Mouse (Mus musculus) cerebellum, postnatal 36 days (tissue): ENCODE data around the gene Mlph.

Experiments
- DNase-seq, 2 experiments: peaks; one replicate each; pipeline ENCODE4 v3.0.0; 2021 to 2022; ENCODE audit warnings: mixed read lengths in 2 of 2

The Mlph gene

DNA sequence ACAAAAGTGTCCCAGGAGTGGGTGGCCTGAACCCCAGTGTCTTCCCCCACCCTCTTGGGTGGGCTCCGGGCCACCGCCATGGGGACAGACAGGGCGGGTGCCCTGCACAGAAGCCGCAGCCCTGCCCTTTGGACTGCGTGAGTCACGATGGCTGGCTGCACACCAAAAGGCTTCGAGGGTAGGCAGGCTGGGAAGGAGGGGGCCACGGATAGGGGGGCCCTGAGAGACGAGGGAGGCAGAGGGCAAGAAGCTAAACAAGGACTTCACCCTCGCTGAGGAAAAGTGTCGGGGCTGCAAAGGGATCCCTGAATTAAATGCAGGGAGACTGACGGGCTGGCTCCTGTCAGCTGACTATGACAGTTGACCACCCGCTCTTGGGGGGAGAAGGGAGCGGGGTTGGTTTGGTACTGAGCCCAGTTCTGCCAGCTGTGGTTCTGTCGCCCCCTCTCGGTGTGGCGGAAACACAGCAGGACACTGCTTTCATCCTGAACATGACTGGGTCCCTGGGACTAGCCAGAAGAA is 5.2 kb upstream of the Mlph start:
- peak; percentile 14 to 17 for DNase-seq

- DNase-seq, result no peak
Measured at GRCm38 (mm10) chr1:90913231-90913630, 1.7 kb upstream of the Mlph start.

DNA sequence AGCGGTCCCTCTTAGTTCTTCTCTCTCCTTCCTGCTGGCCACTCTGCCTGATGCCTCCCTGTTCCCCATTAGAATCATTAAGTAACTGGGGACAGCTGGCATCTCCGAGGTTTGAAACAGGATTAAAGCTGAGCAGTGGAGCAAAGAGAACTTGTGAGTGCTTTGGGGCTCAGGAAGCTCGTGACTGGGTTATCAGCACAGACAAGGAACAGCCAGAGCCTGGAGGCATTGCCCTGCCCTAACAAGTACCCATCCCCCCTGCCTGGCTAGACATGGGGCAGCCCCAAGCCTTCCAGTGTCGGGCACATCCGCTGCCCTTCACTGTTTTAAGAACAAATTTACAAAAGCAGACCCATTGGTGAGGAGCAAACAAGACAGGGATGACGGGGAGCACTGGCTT is 2.6 kb downstream of the Mlph start:
- no peak for DNase-seq

DNA sequence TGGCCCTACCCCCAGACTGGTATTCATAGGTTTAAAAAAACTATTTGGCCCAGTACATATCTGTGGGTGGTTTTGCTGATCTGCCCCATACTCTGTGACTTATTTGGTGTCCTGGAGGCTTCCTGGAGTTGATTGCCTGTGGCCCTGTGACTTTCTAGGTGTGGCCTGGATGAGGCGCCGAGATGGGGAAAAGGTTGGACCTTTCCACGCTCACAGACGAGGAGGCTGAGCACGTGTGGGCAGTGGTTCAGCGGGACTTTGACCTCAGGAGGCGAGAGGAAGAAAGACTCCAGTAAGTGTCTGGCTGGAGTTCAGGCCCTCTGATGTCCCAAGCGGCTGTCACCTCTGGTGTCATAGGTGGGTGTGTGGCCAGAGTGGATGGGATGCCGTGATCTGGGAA is 6.8 kb downstream of the Mlph start:
- no peak for DNase-seq

- peak; percentile 23 to 27 for DNase-seq
Measured at GRCm38 (mm10) chr1:90926030-90926429, 11.1 kb downstream of the Mlph start.

- DNase-seq, result no peak
Measured at GRCm38 (mm10) chr1:90927308-90927707, 12.4 kb downstream of the Mlph start.

DNA sequence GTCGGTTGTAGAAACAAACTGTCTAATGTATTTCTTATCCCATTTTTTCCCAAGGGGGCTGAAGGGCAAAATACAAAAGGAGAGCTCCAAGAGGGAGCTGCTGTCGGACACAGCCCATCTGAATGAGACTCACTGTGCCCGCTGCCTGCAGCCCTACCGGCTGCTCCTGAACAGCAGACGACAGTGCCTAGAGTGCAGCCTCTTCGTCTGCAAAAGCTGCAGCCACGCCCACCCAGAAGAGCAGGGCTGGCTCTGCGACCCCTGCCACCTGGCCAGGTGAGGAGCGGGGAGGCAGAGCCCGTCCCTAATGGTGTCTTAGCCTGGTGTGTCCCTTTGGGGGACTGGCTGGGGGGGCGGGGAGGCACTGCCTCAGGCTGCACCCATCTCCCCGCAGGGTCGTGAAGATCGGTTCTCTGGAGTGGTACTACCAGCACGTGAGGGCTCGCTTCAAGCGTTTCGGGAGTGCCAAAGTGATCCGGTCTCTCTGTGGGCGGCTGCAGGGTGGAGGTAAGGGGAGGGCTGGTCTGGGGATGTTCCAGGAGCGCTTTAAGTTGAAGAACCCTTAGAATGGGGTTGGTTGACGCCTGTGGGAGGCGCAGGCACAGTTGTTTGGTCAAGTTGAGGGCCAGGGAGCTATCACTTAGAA is 13.2 kb downstream of the Mlph start:
- DNase-seq, result no peak

DNA sequence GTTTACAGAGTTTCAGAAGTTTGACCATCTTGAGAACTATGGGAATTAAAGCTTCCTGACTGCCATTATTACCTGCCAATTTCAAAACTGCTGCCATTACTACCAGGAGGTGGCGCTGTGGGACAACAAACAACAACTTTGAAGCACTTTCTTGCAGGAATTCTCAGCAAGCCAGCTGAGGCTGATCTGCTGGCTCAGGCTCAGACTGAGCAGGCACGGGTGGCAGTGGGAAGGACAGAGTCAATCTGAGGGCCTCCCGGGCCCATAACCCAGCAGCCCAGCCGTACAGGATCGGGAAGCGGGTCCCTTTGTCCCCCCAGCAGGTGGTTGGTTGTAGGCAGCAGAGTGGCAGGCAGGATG is 13.7 kb downstream of the Mlph start:
- peak; percentile 73 to 80 for DNase-seq

- DNase-seq, result peak; percentile 57 to 67
Measured at GRCm38 (mm10) chr1:90933001-90933400, 18.1 kb downstream of the Mlph start.

DNA sequence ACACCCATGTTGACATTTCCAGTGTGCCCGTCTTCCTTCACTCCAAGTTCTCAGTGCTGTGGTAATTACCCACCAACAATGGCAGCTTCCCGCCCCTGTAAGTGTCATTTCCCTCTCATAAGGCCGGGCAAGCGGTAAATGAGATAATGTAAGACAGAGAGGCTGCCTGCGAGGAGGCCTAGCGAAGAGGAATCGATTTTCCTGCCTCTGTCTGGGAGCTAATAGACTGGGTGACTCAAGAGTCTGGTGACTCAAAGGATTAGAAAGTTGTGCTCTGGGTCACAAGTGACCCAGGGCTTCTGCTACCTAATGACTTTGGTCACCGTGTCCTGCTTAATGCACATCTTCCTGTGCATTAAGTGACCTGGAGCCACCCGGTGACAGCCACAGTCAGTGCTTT is 22.1 kb downstream of the Mlph start:
- DNase-seq, result no peak

DNA sequence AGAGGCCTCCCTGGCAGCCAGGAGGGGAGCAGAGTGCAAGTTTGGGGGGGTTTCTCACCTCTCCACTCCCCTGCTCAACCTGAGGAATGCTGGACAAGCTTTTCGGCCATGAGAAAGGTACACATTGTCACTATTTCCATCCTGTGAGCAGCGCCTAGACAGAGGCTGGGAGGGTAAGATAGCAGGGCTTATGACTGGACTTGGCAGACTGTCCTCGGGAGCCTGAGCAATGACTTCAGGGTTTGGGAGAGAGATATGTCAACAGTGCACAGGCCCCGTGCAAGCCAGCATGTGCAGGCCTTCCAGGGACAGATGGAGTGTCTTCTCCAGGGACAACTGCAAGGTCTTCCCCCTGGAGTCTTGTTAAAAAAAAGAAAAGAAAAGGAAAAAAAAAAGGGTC is 25.1 kb downstream of the Mlph start:
- no peak for DNase-seq

DNA sequence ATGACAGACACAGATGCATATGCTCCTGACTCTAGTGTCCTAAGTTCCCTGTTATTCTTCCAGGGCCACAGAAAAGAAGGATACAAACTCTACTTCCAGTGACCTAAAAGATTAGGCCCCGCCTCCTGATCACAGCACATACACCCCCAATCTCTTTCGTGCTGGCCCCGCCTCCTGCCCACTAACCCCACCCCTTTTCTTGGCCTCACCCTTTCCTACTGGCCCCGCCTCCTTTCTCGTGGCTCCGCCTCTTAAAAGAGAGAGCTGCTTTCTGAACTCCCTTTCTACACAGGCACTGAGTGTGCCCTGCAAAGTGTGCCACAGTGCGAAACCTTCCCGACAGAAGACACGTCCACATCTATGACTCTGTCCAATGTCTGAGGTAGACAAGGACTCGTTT is 30.3 kb downstream of the Mlph start:
- DNase-seq, result no peak

DNA sequence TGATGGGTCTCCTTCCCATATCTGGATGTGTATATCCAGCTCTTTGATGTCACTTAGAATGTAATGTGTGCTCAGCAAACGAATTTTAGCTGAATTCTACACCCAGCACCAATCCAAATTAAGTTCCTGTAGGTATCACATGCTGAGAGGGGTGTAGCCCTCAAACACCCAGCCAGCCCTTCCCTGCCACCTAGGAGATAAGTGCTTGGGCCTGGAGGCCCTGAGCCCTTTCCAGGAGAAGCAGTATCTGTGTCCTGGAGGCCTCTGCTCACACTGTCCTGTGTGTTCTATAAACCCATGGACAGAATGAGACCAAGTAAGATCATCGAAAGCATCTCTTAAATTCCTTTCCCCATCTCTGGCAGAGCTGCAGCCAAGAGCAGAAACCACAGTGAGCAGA is 32.4 kb downstream of the Mlph start:
- no peak for DNase-seq

- DNase-seq, result no peak
Measured at GRCm38 (mm10) chr1:90949309-90949708, 34.4 kb downstream of the Mlph start.

DNA sequence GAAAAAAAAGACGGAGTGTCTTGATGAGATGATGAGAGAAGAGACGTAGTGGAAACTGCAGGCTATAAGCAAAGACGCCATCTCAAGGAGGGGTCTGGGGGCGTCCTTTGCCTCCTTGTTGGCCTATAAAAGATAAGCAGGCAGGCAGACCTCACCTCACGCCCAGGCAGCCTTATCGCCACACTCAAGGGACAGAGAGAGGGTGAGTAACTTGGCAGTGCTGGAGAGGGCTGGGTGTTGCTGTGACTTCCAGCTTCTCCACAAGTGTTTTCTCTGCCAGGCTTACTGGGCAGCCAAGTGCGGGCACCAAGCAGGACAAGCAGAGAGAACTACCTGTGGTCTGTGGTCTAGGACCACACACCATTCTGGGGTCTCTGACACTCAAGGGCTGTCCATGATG is 36.8 kb downstream of the Mlph start:
- DNase-seq, result no peak

DNA sequence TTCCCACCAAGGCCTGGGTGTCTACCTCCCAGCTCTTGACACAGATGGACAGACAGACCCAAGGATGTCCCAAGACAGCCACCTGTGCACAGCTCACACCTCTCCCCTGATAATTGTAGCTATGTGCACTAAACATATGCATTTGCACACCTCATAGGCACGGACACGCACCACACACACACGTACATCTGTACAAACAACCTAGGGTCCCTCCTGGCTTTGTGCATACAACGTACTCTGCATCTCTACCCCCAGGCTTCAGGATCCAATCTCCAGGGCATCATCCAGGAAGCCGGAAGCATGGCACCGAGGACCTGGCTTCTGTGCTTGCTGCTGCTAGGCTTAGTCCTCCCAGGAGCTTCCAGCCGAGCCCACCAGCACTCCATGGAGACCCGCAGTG is 37.9 kb downstream of the Mlph start, which contains the start of gene Prlh:
Gene Prlh, plus strand, starts transcription at position 301 of the 400 bp plus-strand sequence.
- no peak for DNase-seq

- no peak for DNase-seq
Measured at GRCm38 (mm10) chr1:90953688-90954087, 38.8 kb downstream of the Mlph start.

DNA sequence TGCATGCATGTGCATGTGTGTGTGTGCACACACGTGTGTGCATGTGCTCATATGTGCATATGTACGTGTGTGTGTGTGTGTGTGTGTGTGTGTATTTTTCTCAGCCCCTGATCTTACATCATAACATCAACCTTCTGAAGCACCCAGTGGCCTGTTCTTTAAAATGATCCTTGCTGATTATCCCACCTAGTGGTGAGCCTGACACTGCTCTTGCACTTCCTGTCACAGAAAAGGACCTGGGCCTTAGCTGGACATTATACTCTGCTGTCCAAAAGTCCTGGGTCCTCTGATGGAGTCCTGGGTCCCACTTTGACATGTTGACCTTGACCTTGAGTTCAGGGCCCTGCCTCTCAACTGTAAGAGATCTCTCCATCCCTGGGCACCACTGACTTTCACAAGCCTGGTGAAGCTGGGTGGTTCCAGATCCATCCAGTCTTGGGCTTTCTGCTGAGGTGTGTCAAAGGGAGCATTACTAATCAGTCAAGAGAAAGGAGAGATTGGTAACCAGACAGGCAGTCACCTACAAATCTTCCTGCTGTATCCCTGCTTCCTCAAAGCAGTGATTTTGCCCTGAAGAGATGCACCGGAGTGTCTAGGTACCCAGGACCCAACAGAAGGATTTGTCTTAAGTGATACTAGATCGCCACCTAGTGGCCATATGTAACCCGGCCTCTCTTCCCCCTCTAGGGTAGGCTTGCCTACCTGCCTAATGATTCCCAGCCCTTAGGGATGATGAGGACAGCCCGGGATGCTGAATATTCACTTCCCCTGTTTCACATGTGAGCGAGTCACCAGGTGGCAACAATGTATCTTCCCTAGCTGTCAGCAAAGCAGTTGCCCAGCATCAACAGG is 41.6 kb downstream of the Mlph start:
- DNase-seq, result peak; percentile 47 to 64

- DNase-seq, result no peak
Measured at GRCm38 (mm10) chr1:90962526-90962925, 47.6 kb downstream of the Mlph start.

DNA sequence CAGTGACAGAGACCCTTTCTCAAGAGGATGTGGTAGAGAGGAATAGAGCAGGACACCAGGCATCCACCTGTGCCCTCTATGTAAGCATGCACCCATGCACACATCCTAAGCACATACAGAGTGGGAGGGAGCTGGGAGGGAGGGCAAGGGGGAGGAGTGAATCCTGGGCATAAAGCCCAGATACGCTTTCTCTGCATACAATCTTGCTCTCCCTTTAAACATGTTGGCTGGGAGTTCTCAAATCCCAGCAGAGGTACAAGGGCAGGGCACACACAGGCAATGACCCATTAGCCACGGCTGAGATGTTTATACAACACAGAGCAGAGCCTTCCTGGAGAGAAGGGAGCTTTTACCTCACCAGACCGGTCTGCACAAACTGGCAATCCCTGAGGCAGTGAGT is 48.1 kb downstream of the Mlph start:
- no peak for DNase-seq

- DNase-seq, result no peak
Measured at GRCm38 (mm10) chr1:90967583-90967982, 52.7 kb downstream of the Mlph start.

DNA sequence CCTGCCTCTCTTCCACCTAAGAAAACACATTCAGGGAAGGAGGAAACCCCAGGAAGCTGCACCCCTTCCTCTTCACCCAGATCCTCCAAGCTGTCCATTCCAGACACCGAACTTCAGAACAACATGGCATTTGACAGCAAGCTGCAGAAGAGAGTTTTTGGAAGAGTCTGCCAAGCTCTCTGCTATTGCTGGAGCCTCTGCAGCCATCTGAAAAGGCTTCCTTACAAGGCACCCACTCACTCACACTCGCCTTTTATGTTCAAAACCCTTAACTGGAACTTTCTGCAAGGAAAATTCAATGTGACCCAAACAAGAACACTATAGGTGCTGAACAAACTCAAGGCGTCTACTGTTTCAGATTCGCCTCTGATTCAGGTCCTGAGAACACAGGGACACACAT is 53.8 kb downstream of the Mlph start:
- DNase-seq, result no peak

DNA sequence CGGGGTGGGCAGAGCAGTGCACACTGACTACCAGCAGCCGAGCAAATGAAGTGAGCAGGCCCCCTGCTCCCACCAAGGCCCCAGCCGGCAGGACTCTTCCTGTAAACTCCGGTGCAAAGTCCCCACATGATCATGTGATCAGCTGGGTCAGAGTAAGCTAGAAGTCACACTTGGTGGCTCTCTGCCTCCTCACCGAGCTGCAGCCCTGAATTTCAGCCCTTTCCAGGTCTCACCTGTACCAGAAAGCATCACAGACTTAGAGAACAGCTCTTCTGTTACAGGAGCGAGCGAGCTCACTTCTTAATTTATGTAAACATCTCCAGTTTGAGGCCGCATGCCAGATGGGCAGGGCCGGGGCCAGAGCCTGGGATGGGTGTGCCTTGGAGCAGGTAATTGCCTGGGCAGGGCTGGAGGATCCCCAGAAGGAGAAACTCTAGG is 54.5 kb downstream of the Mlph start, which contains the start of gene Rab17:
Gene Rab17, minus strand, starts transcription at position 315 of the 438 bp plus-strand sequence.
- DNase-seq, result no peak

- DNase-seq, result no peak
Measured at GRCm38 (mm10) chr1:90969881-90970390, 55.1 kb downstream of the Mlph start.
